Mouse (Mus musculus): ENCODE results near the gene Inip. TPM values are rescaled to one million over a fixed set of nuclear protein-coding genes. Genes with fewer than 3 reads are reported as not detected.
A peak's percentile ranks its signal among the peaks of the same experiment; 100 is the strongest.

Inip gene
- polyA plus RNA-seq, 1 experiment: 10.1 TPM

GRCm38 (mm10) chr4:59831038-59831437 lies 29.6 kb upstream of the Inip start:
- 82% methylated on average over 5 of the region's 5 CpGs for WGBS
- peaks cover 3% of the 10 kb centered on the region; the same call in 1 of the 2 replicates for H3K4me1 ChIP-seq (ENCODE audit: control insufficient read depth, insufficient read depth, insufficient read length)
- no peak overlapping the region for H3K4me3 ChIP-seq (ENCODE audit: extremely low read depth, insufficient read depth, insufficient read length)
- H3K27me3 ChIP-seq (ENCODE audit: control insufficient read depth, insufficient read depth, low read length): no peaks in the 10 kb centered on the region
- TF ChIP-seq POLR2A (IDR thresholded peaks at IDR 0.05; ENCODE audit: low read depth, low read length): no peak
- TF ChIP-seq CTCF (IDR thresholded peaks at IDR 0.05; ENCODE audit: extremely low read depth, insufficient read depth, insufficient read length, insufficient replicate concordance): no peak
- DNase-seq (ENCODE audit: low read depth in 1 of 2, low spot score in 2 of 2): no peak
- H3K36me3 ChIP-seq (ENCODE audit: control insufficient read depth, insufficient read depth, low read length): peaks cover 4% of the 10 kb centered on the region; the same call in 1 of the 2 replicates
- H3K27ac ChIP-seq (ENCODE audit: insufficient read depth, low read length): no peak overlapping the region

- H3K36me3 ChIP-seq (ENCODE audit: control insufficient read depth, insufficient read depth, low read length): no peaks in the 10 kb centered on the region
- no peak overlapping the region for H3K27ac ChIP-seq (ENCODE audit: insufficient read depth, low read length)
- no peaks in the 10 kb centered on the region for H3K27me3 ChIP-seq (ENCODE audit: control insufficient read depth, insufficient read depth, low read length)
- 88% methylated on average over 4 of the region's 4 CpGs for WGBS
- TF ChIP-seq POLR2A (IDR thresholded peaks at IDR 0.05; ENCODE audit: low read depth, low read length): no peak
- TF ChIP-seq CTCF (IDR thresholded peaks at IDR 0.05; ENCODE audit: extremely low read depth, insufficient read depth, insufficient read length, insufficient replicate concordance): no peak
- H3K4me1 ChIP-seq (ENCODE audit: control insufficient read depth, insufficient read depth, insufficient read length): peaks cover 14% of the 10 kb centered on the region; the same call in 1 of the 2 replicates
- no peak overlapping the region for H3K4me3 ChIP-seq (ENCODE audit: extremely low read depth, insufficient read depth, insufficient read length)
- DNase-seq (ENCODE audit: low read depth in 1 of 2, low spot score in 2 of 2): no peak
Measured at GRCm38 (mm10) chr4:59829072-59829471, 27.7 kb upstream of the Inip start.

- Histone ChIP-seq H3K27me3 (ENCODE audit: control insufficient read depth, insufficient read depth, low read length) (no peaks in the 10 kb centered on the region), H3K4me1 (ENCODE audit: control insufficient read depth, insufficient read depth, insufficient read length) (peaks cover 27% of the 10 kb centered on the region), H3K27ac (ENCODE audit: insufficient read depth, low read length) (no peak overlapping the region), H3K4me3 (ENCODE audit: extremely low read depth, insufficient read depth, insufficient read length) (no peak overlapping the region), H3K36me3 (ENCODE audit: control insufficient read depth, insufficient read depth, low read length) (no peaks in the 10 kb centered on the region)
- no peak for TF ChIP-seq CTCF (IDR thresholded peaks at IDR 0.05; ENCODE audit: extremely low read depth, insufficient read depth, insufficient read length, insufficient replicate concordance)
- TF ChIP-seq POLR2A (IDR thresholded peaks at IDR 0.05; ENCODE audit: low read depth, low read length): no peak
- WGBS: 91% methylated on average over 5 of the region's 5 CpGs
- no peak for DNase-seq (ENCODE audit: low read depth in 1 of 2, low spot score in 2 of 2)
Measured at GRCm38 (mm10) chr4:59826381-59826780, 25.0 kb upstream of the Inip start.

- peaks cover 25% of the 10 kb centered on the region for H3K4me1 ChIP-seq (ENCODE audit: control insufficient read depth, insufficient read depth, insufficient read length)
- 53% methylated on average over 6 of the region's 6 CpGs for WGBS
- no peak overlapping the region for H3K4me3 ChIP-seq (ENCODE audit: extremely low read depth, insufficient read depth, insufficient read length)
Measured at GRCm38 (mm10) chr4:59825634-59826033, 24.2 kb upstream of the Inip start.

GRCm38 (mm10) chr4:59824860-59825259 lies 23.5 kb upstream of the Inip start:
- Histone ChIP-seq H3K4me1 (ENCODE audit: control insufficient read depth, insufficient read depth, insufficient read length) (peaks cover 26% of the 10 kb centered on the region), H3K27ac (ENCODE audit: insufficient read depth, low read length) (peak overlapping the region; percentile 36; the same call in 1 of the 2 replicates), H3K4me3 (ENCODE audit: extremely low read depth, insufficient read depth, insufficient read length) (no peak overlapping the region), H3K36me3 (ENCODE audit: control insufficient read depth, insufficient read depth, low read length) (no peaks in the 10 kb centered on the region), H3K27me3 (ENCODE audit: control insufficient read depth, insufficient read depth, low read length) (no peaks in the 10 kb centered on the region)
- no peak for DNase-seq (ENCODE audit: low read depth in 1 of 2, low spot score in 2 of 2)
- no peak for TF ChIP-seq POLR2A (IDR thresholded peaks at IDR 0.05; ENCODE audit: low read depth, low read length)
- no peak for TF ChIP-seq CTCF (IDR thresholded peaks at IDR 0.05; ENCODE audit: extremely low read depth, insufficient read depth, insufficient read length, insufficient replicate concordance)
- WGBS: 66% methylated on average over 5 of the region's 5 CpGs

More at GRCm38 (mm10) chr4:59825634-59826033, 24.2 kb upstream of the Inip start:
- Histone ChIP-seq H3K27me3 (ENCODE audit: control insufficient read depth, insufficient read depth, low read length) (no peaks in the 10 kb centered on the region), H3K36me3 (ENCODE audit: control insufficient read depth, insufficient read depth, low read length) (no peaks in the 10 kb centered on the region), H3K27ac (ENCODE audit: insufficient read depth, low read length) (peak overlapping the region; percentile 29; the same call in 1 of the 2 replicates)
- no peak for TF ChIP-seq POLR2A (IDR thresholded peaks at IDR 0.05; ENCODE audit: low read depth, low read length)
- TF ChIP-seq CTCF (IDR thresholded peaks at IDR 0.05; ENCODE audit: extremely low read depth, insufficient read depth, insufficient read length, insufficient replicate concordance): no peak
- peak in 1 of 2 experiments; percentile 50 for DNase-seq (ENCODE audit: low read depth in 1 of 2, low spot score in 2 of 2)

GRCm38 (mm10) chr4:59823470-59823869 lies 22.1 kb upstream of the Inip start:
- no peak overlapping the region for H3K27ac ChIP-seq (ENCODE audit: insufficient read depth, low read length)
- DNase-seq (ENCODE audit: low read depth in 1 of 2, low spot score in 2 of 2): no peak
- WGBS: 53% methylated on average over 7 of the region's 7 CpGs
- H3K4me3 ChIP-seq (ENCODE audit: extremely low read depth, insufficient read depth, insufficient read length): no peak overlapping the region
- peaks cover 40% of the 10 kb centered on the region for H3K4me1 ChIP-seq (ENCODE audit: control insufficient read depth, insufficient read depth, insufficient read length)
- no peaks in the 10 kb centered on the region for H3K27me3 ChIP-seq (ENCODE audit: control insufficient read depth, insufficient read depth, low read length)
- TF ChIP-seq POLR2A (IDR thresholded peaks at IDR 0.05; ENCODE audit: low read depth, low read length) (no peak), CTCF (IDR thresholded peaks at IDR 0.05; ENCODE audit: extremely low read depth, insufficient read depth, insufficient read length, insufficient replicate concordance) (no peak)
- H3K36me3 ChIP-seq (ENCODE audit: control insufficient read depth, insufficient read depth, low read length): no peaks in the 10 kb centered on the region

- H3K27me3 ChIP-seq (ENCODE audit: control insufficient read depth, insufficient read depth, low read length): no peaks in the 10 kb centered on the region
- no peaks in the 10 kb centered on the region for H3K36me3 ChIP-seq (ENCODE audit: control insufficient read depth, insufficient read depth, low read length)
- H3K27ac ChIP-seq (ENCODE audit: insufficient read depth, low read length): peak overlapping the region; percentile 61
- 34% methylated on average over 4 of the region's 4 CpGs for WGBS
- no peak for TF ChIP-seq POLR2A (IDR thresholded peaks at IDR 0.05; ENCODE audit: low read depth, low read length)
- TF ChIP-seq CTCF (IDR thresholded peaks at IDR 0.05; ENCODE audit: extremely low read depth, insufficient read depth, insufficient read length, insufficient replicate concordance): no peak
- no peak overlapping the region for H3K4me3 ChIP-seq (ENCODE audit: extremely low read depth, insufficient read depth, insufficient read length)
- peaks cover 46% of the 10 kb centered on the region for H3K4me1 ChIP-seq (ENCODE audit: control insufficient read depth, insufficient read depth, insufficient read length)
- peak; percentile 15 to 58 for DNase-seq (ENCODE audit: low read depth in 1 of 2, low spot score in 2 of 2)
Measured at GRCm38 (mm10) chr4:59822119-59822518, 20.7 kb upstream of the Inip start.

Data from spleen, adult 2 months (tissue).